Mouse (Mus musculus) ovary, postnatal 14 days (tissue): ENCODE measurements at regions not wholly inside any gene's neighbourhood (a gene's known extent, or its start where the extent isn't known, plus 50 kb on each side); places are given as distances from the start of the nearest gene placed in this dataset.
A peak's percentile ranks its signal among the peaks of the same experiment; 100 is the strongest.

ENCODE experiments used
- DNase-seq: peaks from one replicate; pipeline ENCODE4 v3.0.0; 2022; ENCODE audit warnings: low spot score

- DNase-seq, result no peak
Observed at GRCm38 (mm10) chr1:12318029-12318428, 904.1 kb downstream of the A830018L16Rik start.

- DNase-seq, result no peak
Observed at GRCm38 (mm10) chr1:12334186-12334585, 920.3 kb downstream of the A830018L16Rik start.

- no peak for DNase-seq
Observed at GRCm38 (mm10) chr1:12344726-12345438, 931.0 kb downstream of the A830018L16Rik start.

- DNase-seq, result no peak
Observed at GRCm38 (mm10) chr1:12345439-12345819, 931.5 kb downstream of the A830018L16Rik start.

GRCm38 (mm10) chr1:12354531-12354930 lies 940.6 kb downstream of the A830018L16Rik start:
- no peak for DNase-seq

GRCm38 (mm10) chr1:12367872-12368271 lies 954.0 kb downstream of the A830018L16Rik start:
- DNase-seq, result no peak

GRCm38 (mm10) chr1:12372968-12373367 lies 959.1 kb downstream of the A830018L16Rik start:
- no peak for DNase-seq

- peak; percentile 29 for DNase-seq
Observed at GRCm38 (mm10) chr1:12398146-12398884, 984.4 kb downstream of the A830018L16Rik start.

- DNase-seq, result no peak
Observed at GRCm38 (mm10) chr1:12405391-12406270, 991.7 kb downstream of the A830018L16Rik start.

GRCm38 (mm10) chr1:12409738-12410523 lies 996.0 kb downstream of the A830018L16Rik start:
- no peak for DNase-seq

GRCm38 (mm10) chr1:12410524-12410886 lies 996.6 kb downstream of the A830018L16Rik start:
- no peak for DNase-seq

GRCm38 (mm10) chr1:12424510-12424909 lies 1010.6 kb downstream of the A830018L16Rik start:
- no peak for DNase-seq

- DNase-seq, result no peak
Observed at GRCm38 (mm10) chr1:12437894-12438293, 1024.0 kb downstream of the A830018L16Rik start.

GRCm38 (mm10) chr1:12466255-12466654 lies 1052.3 kb downstream of the A830018L16Rik start:
- DNase-seq, result no peak

GRCm38 (mm10) chr1:12478983-12479763 lies 1065.3 kb downstream of the A830018L16Rik start:
- no peak for DNase-seq

- no peak for DNase-seq
Observed at GRCm38 (mm10) chr1:12500442-12500841, 1086.5 kb downstream of the A830018L16Rik start.

- no peak for DNase-seq
Observed at GRCm38 (mm10) chr1:12507997-12508396, 1094.1 kb downstream of the A830018L16Rik start.

GRCm38 (mm10) chr1:12510129-12510816 lies 1096.4 kb downstream of the A830018L16Rik start:
- DNase-seq, result no peak

- no peak for DNase-seq
Observed at GRCm38 (mm10) chr1:12519601-12520000, 1105.7 kb downstream of the A830018L16Rik start.

GRCm38 (mm10) chr1:12555859-12556258 lies 1142.0 kb downstream of the A830018L16Rik start:
- no peak for DNase-seq
